Mouse (Mus musculus) hindbrain, embryonic 11.5 days (tissue): ENCODE results near the gene Opn1sw. TPM values are rescaled to one million over a fixed set of nuclear protein-coding genes. Genes with fewer than 3 reads are reported as not detected.
"Not testable (repeated sequence)": the region's sequence is repeated elsewhere in the genome, so short reads cannot be mapped to it uniquely, and the experiment has no call there.

Experiments
- ATAC-seq: fragments of 200-750 bp; cut with Nextera tagmentation; 2 replicates; pipeline ENCODE4 v1.8.0; 2017; ENCODE audit warnings: mild to moderate bottlenecking, moderate TSS enrichment, moderate library complexity; ENCODE audit not compliant: low FRiP score
- DNase-seq: peaks from one replicate; pipeline ENCODE4 v3.0.0-alpha.2; 2015; ENCODE audit warnings: low spot score
- H3K27ac ChIP-seq: fragments of 300-500 bp; sonication (generic); 2 replicates; pipeline ENCODE4 v1.5.1; 2014; ENCODE audit warnings: mild to moderate bottlenecking, low read depth, low read length
- H3K27me3 ChIP-seq: fragments of 300-500 bp; sonication (generic); 2 replicates; pipeline ENCODE4 v1.6.1; 2014; ENCODE audit warnings: mild to moderate bottlenecking, low read length, moderate library complexity, mixed read lengths; ENCODE audit not compliant: control insufficient read depth, insufficient read depth
- H3K36me3 ChIP-seq: fragments of 300-500 bp; sonication (generic); 2 replicates; pipeline ENCODE4 v1.6.1; 2014; ENCODE audit warnings: mild to moderate bottlenecking, low read length, moderate library complexity, mixed read lengths; ENCODE audit not compliant: control insufficient read depth, insufficient read depth
- H3K4me1 ChIP-seq: fragments of 300-500 bp; sonication (generic); replicated peaks from 2 replicates; pipeline ENCODE4 v1.6.1; 2014; ENCODE audit warnings: low read length, mixed read lengths; ENCODE audit not compliant: control insufficient read depth, insufficient read depth
- H3K4me2 ChIP-seq: fragments of 300-500 bp; sonication (generic); replicated peaks from 2 replicates; pipeline ENCODE4 v1.6.1; 2014; ENCODE audit warnings: mild to moderate bottlenecking, low read depth, low read length
- H3K4me3 ChIP-seq: fragments of 300-500 bp; sonication (generic); 2 replicates; pipeline ENCODE4 v1.5.1; 2014; ENCODE audit warnings: low read depth, low read length
- H3K9ac ChIP-seq: fragments of 300-500 bp; sonication (generic); 2 replicates; pipeline ENCODE4 v1.6.1; 2014; ENCODE audit warnings: low read depth, low read length
- H3K9me3 ChIP-seq: fragments of 300-500 bp; sonication (generic); 2 replicates; pipeline ENCODE4 v1.6.1; 2016; ENCODE audit warnings: low read length; ENCODE audit not compliant: control insufficient read depth
- WGBS: fragments of 180-500 bp; shearing (Covaris S2); extraction: QIAGEN DNeasy Blood & Tissue Kit; methylation state at CpG from one replicate; pipeline ENCODE4 v1.1.7; 2014; 5-methylcytosine and 5-hydroxymethylcytosine counted together
- polyA plus RNA-seq: library from polyadenylated mRNA; unstranded; fragments of >200 nt; fragmentation: Nextera tagmentation; extraction: Ambion mirVana; gene quantifications from 2 replicates; pipeline ENCODE4 v1.2.1, GENCODE M21; 2014

Gene Opn1sw
- polyA plus RNA-seq, 1 experiment from 2014 or later, result 0.31 TPM

DNA sequence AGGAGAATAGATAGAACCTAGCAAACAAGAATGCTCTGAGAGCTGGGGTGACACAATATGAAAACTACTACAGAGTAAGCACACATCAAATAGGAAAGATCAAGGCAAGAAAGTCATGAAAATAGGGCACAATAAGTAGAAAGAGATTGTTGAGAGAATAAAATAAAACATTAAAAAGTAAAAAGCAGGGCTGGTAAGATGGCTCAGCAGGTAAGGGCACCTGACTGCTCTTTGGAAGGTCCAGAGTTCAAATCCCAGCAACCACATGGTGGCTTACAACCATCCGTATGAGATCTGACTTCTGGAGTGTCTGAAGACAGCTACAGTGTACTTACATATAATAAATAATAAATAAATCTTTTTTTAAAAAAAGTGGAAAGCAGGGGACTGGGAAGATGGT lies 2.2 kb upstream of the Opn1sw start:
- not testable (repeated sequence) for H3K4me2 ChIP-seq, H3K27ac ChIP-seq, H3K4me1 ChIP-seq, H3K9me3 ChIP-seq, H3K9ac ChIP-seq, H3K4me3 ChIP-seq, ATAC-seq, H3K36me3 ChIP-seq, H3K27me3 ChIP-seq, DNase-seq
- WGBS, result 84% methylated on average over 1 of the region's 1 CpGs

DNA sequence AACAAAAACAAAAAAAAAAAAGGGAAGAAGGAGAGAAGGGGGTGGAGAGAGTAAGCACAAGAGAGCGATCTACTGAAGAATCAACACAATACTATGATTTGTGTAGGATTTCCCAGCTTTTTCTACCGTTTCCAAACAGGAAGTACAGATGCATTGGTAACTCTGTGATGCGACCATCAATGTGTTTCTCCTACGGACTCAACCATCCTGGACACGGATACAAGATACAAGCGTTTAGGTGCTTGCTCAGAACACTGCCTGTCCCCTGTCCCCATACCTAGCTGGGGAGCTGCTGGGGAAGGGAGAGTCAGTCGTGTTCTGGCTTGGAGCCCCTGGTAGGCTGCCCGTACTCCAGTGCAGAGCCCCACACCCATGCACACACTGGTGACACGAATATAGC lies 1.2 kb upstream of the Opn1sw start:
- Histone ChIP-seq H3K9ac (no peak overlapping the region), H3K27me3 (peaks cover 2% of the 10 kb centered on the region; the same call in 1 of the 2 replicates), H3K36me3 (no peaks in the 10 kb centered on the region), H3K27ac (no peak overlapping the region), H3K9me3 (no peaks in the 10 kb centered on the region), H3K4me3 (no peak overlapping the region), H3K4me1 (no peaks in the 10 kb centered on the region), H3K4me2 (no peak overlapping the region)
- no peak for ATAC-seq
- no peak for DNase-seq
- 56% methylated on average over 9 of the region's 9 CpGs for WGBS

DNA sequence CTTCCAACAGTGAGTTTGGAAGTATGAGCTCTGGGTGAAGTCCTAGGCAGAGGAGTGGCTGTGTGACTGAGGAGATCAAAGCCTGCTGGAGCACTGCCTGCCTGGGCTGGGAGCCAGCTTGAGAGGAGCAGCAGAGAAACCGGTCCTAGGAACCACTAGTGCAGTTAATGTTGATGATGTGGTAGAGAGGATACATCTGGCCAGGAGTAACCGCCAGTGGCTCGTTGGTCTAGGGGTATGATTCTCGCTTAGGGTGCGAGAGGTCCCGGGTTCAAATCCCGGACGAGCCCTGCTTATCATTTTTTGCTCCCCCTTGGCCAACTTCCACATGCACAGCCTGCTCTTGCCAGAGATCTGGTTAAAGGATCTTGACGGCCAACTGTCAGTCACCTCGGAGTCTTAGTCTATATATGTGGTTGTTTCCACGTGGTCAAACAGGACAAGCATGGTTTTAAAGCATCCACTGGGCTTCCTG lies 375 bp upstream of the Opn1sw start:
- H3K9me3 ChIP-seq, result no peaks in the 10 kb centered on the region
- ATAC-seq, result no peak
- H3K9ac ChIP-seq, result no peak overlapping the region
- H3K36me3 ChIP-seq, result no peaks in the 10 kb centered on the region
- DNase-seq, result peak; percentile 14
- 11% methylated on average over 11 of the region's 11 CpGs for WGBS
- H3K4me1 ChIP-seq, result no peaks in the 10 kb centered on the region
- H3K27me3 ChIP-seq, result no peaks in the 10 kb centered on the region
- no peak overlapping the region for H3K4me3 ChIP-seq
- peak overlapping the region; percentile 7; the same call in 1 of the 2 replicates for H3K4me2 ChIP-seq
- no peak overlapping the region for H3K27ac ChIP-seq

DNA sequence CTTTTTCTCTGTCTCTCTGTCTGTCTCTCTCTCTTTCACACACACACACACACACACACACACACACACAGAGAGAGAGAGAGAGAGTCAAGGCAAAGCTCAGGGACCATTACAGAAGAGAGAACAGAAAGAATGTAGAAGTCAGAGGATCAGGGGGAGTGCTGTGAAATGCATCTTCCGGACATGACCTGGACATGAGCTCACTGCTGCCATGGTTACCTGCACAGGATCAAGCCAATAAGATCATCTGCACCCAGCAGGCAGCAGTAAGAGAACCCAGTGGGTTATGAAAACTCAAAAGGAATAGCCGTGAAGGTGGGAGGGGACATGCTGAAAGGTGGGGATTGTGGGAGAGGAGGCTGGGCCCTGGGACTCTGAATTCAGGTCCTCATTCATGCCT lies 5.8 kb downstream of the Opn1sw start:
- H3K9ac ChIP-seq, result no peak overlapping the region
- ATAC-seq, result no peak
- no peak overlapping the region for H3K4me2 ChIP-seq
- H3K9me3 ChIP-seq, result no peaks in the 10 kb centered on the region
- DNase-seq, result no peak
- no peaks in the 10 kb centered on the region for H3K36me3 ChIP-seq
- no peaks in the 10 kb centered on the region for H3K27me3 ChIP-seq
- H3K4me3 ChIP-seq, result no peak overlapping the region
- WGBS, result 63% methylated on average over 2 of the region's 2 CpGs
- H3K27ac ChIP-seq, result no peak overlapping the region
- H3K4me1 ChIP-seq, result no peaks in the 10 kb centered on the region

DNA sequence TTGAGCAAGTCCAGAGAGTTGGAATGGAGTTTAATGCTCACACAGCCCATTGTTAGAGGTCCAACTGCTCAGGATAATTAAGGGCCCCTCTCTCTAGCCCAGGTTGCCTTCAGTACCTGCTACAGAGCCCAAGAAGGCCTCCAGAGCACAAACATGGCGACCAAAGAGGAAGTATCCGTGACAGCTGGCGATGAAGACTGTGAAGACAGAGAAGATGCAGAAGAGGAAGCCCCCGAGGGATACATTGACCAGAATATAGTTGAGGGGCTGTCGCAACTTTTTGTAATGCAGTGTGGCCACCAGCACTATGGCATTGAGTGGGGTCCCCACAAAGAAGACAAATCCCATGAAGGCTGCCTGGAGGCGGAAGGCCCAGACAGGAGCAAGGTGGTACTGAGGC lies 8.3 kb downstream of the Opn1sw start:
- Histone ChIP-seq H3K4me3 (no peak overlapping the region), H3K4me1 (no peaks in the 10 kb centered on the region), H3K27ac (no peak overlapping the region), H3K9ac (no peak overlapping the region), H3K9me3 (no peaks in the 10 kb centered on the region), H3K27me3 (no peaks in the 10 kb centered on the region), H3K4me2 (no peak overlapping the region), H3K36me3 (no peaks in the 10 kb centered on the region)
- no peak for DNase-seq
- 90% methylated on average over 6 of the region's 6 CpGs for WGBS
- no peak for ATAC-seq

GRCm38 (mm10) chr6:29378678-29379077 lies 9.6 kb downstream of the Opn1sw start:
- no peak overlapping the region for H3K9ac ChIP-seq
- no peak overlapping the region for H3K27ac ChIP-seq
- H3K4me3 ChIP-seq, result no peak overlapping the region
- no peaks in the 10 kb centered on the region for H3K4me1 ChIP-seq
- ATAC-seq (no peak), DNase-seq (no peak)
- no peaks in the 10 kb centered on the region for H3K27me3 ChIP-seq
- H3K36me3 ChIP-seq, result no peaks in the 10 kb centered on the region
- 93% methylated on average over 10 of the region's 10 CpGs for WGBS
- H3K4me2 ChIP-seq, result no peak overlapping the region
- H3K9me3 ChIP-seq, result no peaks in the 10 kb centered on the region

DNA sequence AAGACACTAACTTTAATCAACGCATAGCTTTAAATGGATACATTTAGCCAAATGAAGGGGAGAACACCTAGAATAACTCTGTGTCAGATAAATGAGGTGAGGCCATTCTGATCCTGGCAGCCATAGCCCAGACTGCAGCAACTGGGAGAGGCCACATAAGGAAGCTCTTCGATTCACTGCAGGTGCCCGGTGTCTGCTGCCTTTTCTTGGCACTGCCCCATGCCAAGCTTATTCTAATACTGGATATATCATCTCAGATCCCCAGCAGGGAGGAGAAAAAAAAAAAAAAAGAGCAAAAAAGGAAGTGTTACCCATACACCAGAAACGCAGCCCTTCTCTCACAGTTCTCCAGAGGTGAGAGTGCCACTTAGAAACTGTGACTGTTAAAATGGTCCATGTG lies 10.9 kb downstream of the Opn1sw start:
- H3K4me2 ChIP-seq, result no peak overlapping the region
- no peaks in the 10 kb centered on the region for H3K27me3 ChIP-seq
- H3K4me3 ChIP-seq, result no peak overlapping the region
- 93% methylated on average over 4 of the region's 4 CpGs for WGBS
- no peaks in the 10 kb centered on the region for H3K4me1 ChIP-seq
- no peaks in the 10 kb centered on the region for H3K9me3 ChIP-seq
- no peak overlapping the region for H3K27ac ChIP-seq
- H3K9ac ChIP-seq, result no peak overlapping the region
- no peak for ATAC-seq
- H3K36me3 ChIP-seq, result no peaks in the 10 kb centered on the region
- DNase-seq, result no peak

DNA sequence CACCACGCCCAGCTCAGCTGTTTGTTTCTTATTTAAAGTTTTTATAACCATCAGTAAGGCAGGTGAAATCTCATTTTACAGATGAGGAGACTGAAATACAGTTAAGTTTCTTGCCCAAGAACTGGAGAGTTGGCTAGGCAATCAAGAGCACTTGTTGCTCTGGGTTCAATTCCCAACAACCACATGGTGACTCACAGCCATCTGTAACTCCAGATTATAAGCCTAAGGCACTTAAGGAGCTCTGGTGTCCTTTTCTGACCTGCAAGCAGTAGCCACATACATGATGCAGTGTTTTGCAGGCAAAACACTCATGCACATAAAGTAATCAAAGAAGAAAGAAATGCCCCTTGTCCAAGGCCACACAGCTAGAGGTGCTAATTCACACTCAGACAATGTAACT lies 23.0 kb downstream of the Opn1sw start:
- DNase-seq (no peak), ATAC-seq (no peak)
- no peaks in the 10 kb centered on the region for H3K9me3 ChIP-seq
- H3K27ac ChIP-seq, result no peak overlapping the region
- no peaks in the 10 kb centered on the region; the same call in 1 of the 2 replicates for H3K36me3 ChIP-seq
- H3K4me3 ChIP-seq, result no peak overlapping the region
- H3K9ac ChIP-seq, result no peak overlapping the region
- H3K4me2 ChIP-seq, result no peak overlapping the region
- 97% methylated on average over 1 of the region's 1 CpGs for WGBS
- no peaks in the 10 kb centered on the region for H3K27me3 ChIP-seq
- H3K4me1 ChIP-seq, result no peaks in the 10 kb centered on the region

DNA sequence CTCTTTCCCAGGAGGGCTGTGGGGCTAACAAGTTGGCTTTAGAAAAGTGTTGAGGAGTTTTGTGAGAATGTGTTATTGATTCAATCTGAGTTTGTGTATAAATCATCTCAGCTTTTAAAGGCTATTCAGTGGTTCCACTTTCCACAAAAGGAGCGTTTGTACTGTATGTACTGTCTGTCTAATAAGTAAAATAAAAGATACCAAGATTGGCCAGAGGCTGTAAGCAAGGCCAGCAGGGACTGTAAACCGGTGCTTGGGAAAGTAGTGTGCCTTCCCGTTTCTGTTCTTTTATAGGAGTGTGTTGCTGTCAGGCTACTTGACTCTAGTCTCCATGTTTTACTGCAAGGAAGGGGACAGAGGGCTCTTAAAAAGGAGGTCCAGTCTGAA lies 25.1 kb downstream of the Opn1sw start:
- no peaks in the 10 kb centered on the region; the same call in 1 of the 2 replicates for H3K36me3 ChIP-seq
- no peaks in the 10 kb centered on the region for H3K9me3 ChIP-seq
- no peaks in the 10 kb centered on the region for H3K4me1 ChIP-seq
- no peak for DNase-seq
- no peak overlapping the region for H3K9ac ChIP-seq
- WGBS, result 87% methylated on average over 3 of the region's 3 CpGs
- no peak overlapping the region for H3K27ac ChIP-seq
- no peaks in the 10 kb centered on the region for H3K27me3 ChIP-seq
- H3K4me2 ChIP-seq, result no peak overlapping the region
- no peak for ATAC-seq
- no peak overlapping the region for H3K4me3 ChIP-seq
